Mouse (Mus musculus) embryonic facial prominence, embryonic 13.5 days (tissue): ENCODE results near the gene Rab6a. TPM values are rescaled to one million over a fixed set of nuclear protein-coding genes. Genes with fewer than 3 reads are reported as not detected.

ENCODE experiments used
- ATAC-seq: fragments of 200-750 bp; cut with Nextera tagmentation; 2 replicates; pipeline ENCODE4 v1.8.0; 2017; ENCODE audit warnings: low read depth; ENCODE audit not compliant: insufficient number of reproducible peaks, insufficient read depth, low FRiP score, low TSS enrichment
- H3K27ac ChIP-seq: fragments of 300-500 bp; sonication (generic); 2 replicates; pipeline ENCODE4 v1.5.1; 2015; ENCODE audit warnings: moderate library complexity, mild to moderate bottlenecking, inconsistent platforms
- H3K27me3 ChIP-seq: fragments of 300-500 bp; sonication (generic); 2 replicates; pipeline ENCODE4 v1.6.1; 2015; ENCODE audit warnings: mild to moderate bottlenecking, inconsistent platforms
- H3K36me3 ChIP-seq: fragments of 300-500 bp; sonication (generic); 2 replicates; pipeline ENCODE4 v1.6.1; 2015; ENCODE audit warnings: mild to moderate bottlenecking, inconsistent platforms
- H3K4me1 ChIP-seq: fragments of 300-500 bp; sonication (generic); 2 replicates; pipeline ENCODE4 v1.6.1; 2015; ENCODE audit warnings: inconsistent platforms
- H3K4me2 ChIP-seq: fragments of 300-500 bp; sonication (generic); 2 replicates; pipeline ENCODE4 v1.6.1; 2015; ENCODE audit warnings: moderate library complexity, mild to moderate bottlenecking, inconsistent platforms
- H3K4me3 ChIP-seq: fragments of 300-500 bp; sonication (generic); 2 replicates; pipeline ENCODE4 v1.5.1; 2015; ENCODE audit warnings: mild to moderate bottlenecking, inconsistent platforms
- H3K9ac ChIP-seq: fragments of 300-500 bp; sonication (generic); 2 replicates; pipeline ENCODE4 v1.6.1; 2015; ENCODE audit warnings: mild to moderate bottlenecking, inconsistent platforms
- H3K9me3 ChIP-seq: fragments of 300-500 bp; sonication (generic); 2 replicates; pipeline ENCODE4 v1.6.1; 2016; ENCODE audit warnings: inconsistent platforms
- WGBS: fragments of 180-500 bp; shearing (Covaris S2); methylation state at CpG from one replicate; pipeline ENCODE4 v1.1.7; 2015; ENCODE audit warnings: mixed read lengths; 5-methylcytosine and 5-hydroxymethylcytosine counted together
- polyA plus RNA-seq: library from polyadenylated mRNA; unstranded; fragments of >200 nt; fragmentation: Nextera tagmentation; extraction: Ambion mirVana; gene quantifications from 2 replicates; pipeline ENCODE4 v1.2.1, GENCODE M21; 2015

The Rab6a gene
- polyA plus RNA-seq, 1 experiment from 2014 or later = 98.9 TPM

DNA sequence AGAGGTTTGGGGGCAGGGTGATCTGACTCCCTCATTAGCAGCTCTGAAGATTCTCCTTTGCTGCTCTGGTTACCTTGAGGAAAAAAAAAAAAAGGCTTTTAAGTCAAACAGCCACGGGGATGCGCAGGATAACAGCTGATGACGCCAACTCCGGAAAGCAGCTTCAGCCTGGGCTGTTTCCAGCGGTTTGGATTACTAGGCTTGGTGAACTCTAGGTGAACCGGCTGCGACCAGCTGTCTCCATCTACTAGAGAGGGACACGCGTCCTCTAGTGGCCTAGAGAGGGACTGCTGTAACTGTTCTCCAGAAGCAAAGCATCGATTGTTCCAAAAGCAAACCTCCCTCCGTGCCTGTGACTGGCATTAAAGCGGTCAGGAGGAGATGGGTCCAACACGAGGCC is 56.0 kb downstream of the Rab6a start:
- Histone ChIP-seq H3K36me3 (no peaks in the 10 kb centered on the region), H3K27ac (no peak overlapping the region), H3K4me2 (peak overlapping the region; percentile 39), H3K9ac (no peak overlapping the region), H3K4me1 (peaks cover 14% of the 10 kb centered on the region), H3K9me3 (no peaks in the 10 kb centered on the region), H3K4me3 (no peak overlapping the region), H3K27me3 (no peaks in the 10 kb centered on the region)
- 3% methylated on average over 13 of the region's 13 CpGs for WGBS
- ATAC-seq = peak; percentile 76; the same call in 1 of the 2 replicates

DNA sequence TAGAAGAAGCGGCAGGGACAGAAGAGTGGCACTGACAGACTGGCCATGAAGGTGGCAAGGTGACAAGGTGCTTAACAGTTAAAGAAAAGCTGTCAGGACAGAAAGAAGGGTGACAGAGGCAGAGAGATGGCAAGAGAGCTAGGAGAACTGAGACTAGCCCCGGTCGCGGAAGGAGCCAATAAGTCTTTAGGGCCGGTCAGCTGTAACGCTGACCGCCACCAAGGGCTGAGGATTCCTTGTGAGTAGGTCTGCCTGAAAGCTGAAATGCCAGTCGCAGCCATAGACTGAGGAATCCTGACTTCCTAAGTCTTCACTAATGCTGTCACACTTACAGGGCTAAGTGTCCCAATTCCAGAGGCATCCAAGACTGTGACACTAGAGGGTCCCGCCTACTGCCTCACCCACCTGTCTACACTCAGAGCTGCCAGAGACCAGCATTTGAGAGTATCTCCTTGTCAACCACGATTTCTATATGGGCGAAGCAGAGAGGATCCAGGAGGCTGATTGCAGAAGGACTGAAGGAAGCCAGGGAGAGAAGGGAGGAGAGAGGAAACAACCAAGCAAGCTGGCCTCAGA is 56.6 kb downstream of the Rab6a start:
- no peak for ATAC-seq
- H3K9ac ChIP-seq = no peak overlapping the region
- 0 out of 2 replicates have a peak overlapping the region, but pooled peaks have one; percentile 39 for H3K4me2 ChIP-seq
- H3K4me1 ChIP-seq = peaks cover 11% of the 10 kb centered on the region
- no peaks in the 10 kb centered on the region for H3K27me3 ChIP-seq
- H3K27ac ChIP-seq = no peak overlapping the region
- H3K9me3 ChIP-seq = no peaks in the 10 kb centered on the region
- WGBS = 68% methylated on average over 11 of the region's 11 CpGs
- no peak overlapping the region for H3K4me3 ChIP-seq
- no peaks in the 10 kb centered on the region for H3K36me3 ChIP-seq

DNA sequence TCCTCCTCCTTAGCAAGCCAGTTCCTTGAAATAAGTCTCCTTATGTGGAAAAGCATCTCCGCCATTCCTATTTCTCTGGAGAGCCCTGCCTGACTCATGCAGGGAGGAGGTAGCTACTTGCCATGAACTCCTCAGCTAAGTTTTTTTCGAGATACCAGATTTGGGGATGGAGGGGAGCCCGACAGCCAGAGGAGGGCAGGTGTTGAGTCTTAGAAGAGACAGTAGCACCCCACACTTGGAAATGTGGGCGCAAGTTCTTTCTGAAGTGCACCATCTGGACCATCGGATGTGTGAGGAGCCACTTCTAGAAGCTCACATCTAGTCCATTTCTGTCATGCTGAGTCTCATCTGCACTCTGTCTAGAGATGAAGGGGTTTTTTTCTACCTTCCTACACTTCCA is 63.4 kb downstream of the Rab6a start:
- 87% methylated on average over 5 of the region's 5 CpGs for WGBS
- no peaks in the 10 kb centered on the region for H3K36me3 ChIP-seq
- no peak overlapping the region for H3K4me2 ChIP-seq
- no peaks in the 10 kb centered on the region for H3K27me3 ChIP-seq
- no peak overlapping the region for H3K4me3 ChIP-seq
- no peaks in the 10 kb centered on the region for H3K9me3 ChIP-seq
- 0 out of 2 replicates have a peak, but pooled peaks cover 3% of the 10 kb centered on the region for H3K4me1 ChIP-seq
- H3K9ac ChIP-seq = no peak overlapping the region
- no peak for ATAC-seq
- H3K27ac ChIP-seq = no peak overlapping the region

DNA sequence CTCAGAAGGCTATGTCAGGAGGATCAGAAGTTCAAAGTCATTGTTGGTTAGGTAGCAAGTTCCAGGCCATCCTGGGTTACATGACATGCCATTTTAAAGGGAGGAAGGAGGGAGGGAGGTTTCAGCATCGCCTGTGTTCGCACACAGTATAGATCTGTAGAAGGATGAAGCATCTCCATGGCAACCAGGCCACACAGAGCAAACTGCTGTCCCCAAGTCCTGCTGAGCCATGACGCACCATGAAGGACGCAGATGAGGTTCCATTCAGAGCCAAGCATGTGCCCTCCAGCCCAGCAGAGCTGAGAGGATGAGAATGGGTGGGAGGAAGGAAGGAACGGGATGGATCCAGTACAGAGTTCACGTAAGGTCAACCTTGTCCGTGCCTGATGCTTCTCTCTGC is 66.2 kb downstream of the Rab6a start:
- Histone ChIP-seq H3K9ac (no peak overlapping the region), H3K4me3 (no peak overlapping the region), H3K36me3 (no peaks in the 10 kb centered on the region), H3K27me3 (no peaks in the 10 kb centered on the region), H3K27ac (peak overlapping the region; percentile 35; the same call in 1 of the 2 replicates), H3K4me2 (no peak overlapping the region), H3K4me1 (0 out of 2 replicates have a peak, but pooled peaks cover 3% of the 10 kb centered on the region), H3K9me3 (no peaks in the 10 kb centered on the region)
- no peak for ATAC-seq
- 62% methylated on average over 7 of the region's 7 CpGs for WGBS

- no peak overlapping the region for H3K27ac ChIP-seq
- no peak for ATAC-seq
- H3K9me3 ChIP-seq = no peaks in the 10 kb centered on the region
- H3K27me3 ChIP-seq = no peaks in the 10 kb centered on the region
- 82% methylated on average over 2 of the region's 2 CpGs for WGBS
- H3K4me1 ChIP-seq = peaks cover 8% of the 10 kb centered on the region; the same call in 1 of the 2 replicates
- no peak overlapping the region for H3K9ac ChIP-seq
- H3K36me3 ChIP-seq = no peaks in the 10 kb centered on the region
- H3K4me2 ChIP-seq = no peak overlapping the region
- H3K4me3 ChIP-seq = no peak overlapping the region
Observed at GRCm38 (mm10) chr7:100674941-100675340, 67.7 kb downstream of the Rab6a start.

DNA sequence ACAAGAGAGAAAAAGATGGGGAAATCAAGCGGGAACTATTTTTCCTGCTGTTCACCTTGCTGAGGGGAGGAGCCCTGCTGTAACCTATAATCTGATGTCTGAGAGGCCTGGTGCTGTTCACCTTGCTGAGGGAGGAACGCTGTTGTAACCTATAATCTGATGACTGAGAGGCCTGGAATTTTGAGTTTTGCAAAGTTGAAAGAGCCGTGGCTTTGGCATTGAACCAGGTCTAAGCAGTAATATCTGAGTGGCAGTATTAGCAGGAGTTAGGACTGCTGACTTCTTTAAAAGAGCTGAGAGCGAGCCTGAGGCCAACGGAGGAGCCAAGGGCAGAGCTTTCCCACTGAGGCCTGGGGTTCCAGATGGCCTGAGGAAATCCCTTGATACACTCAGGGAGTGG is 70.8 kb downstream of the Rab6a start:
- no peak for ATAC-seq

DNA sequence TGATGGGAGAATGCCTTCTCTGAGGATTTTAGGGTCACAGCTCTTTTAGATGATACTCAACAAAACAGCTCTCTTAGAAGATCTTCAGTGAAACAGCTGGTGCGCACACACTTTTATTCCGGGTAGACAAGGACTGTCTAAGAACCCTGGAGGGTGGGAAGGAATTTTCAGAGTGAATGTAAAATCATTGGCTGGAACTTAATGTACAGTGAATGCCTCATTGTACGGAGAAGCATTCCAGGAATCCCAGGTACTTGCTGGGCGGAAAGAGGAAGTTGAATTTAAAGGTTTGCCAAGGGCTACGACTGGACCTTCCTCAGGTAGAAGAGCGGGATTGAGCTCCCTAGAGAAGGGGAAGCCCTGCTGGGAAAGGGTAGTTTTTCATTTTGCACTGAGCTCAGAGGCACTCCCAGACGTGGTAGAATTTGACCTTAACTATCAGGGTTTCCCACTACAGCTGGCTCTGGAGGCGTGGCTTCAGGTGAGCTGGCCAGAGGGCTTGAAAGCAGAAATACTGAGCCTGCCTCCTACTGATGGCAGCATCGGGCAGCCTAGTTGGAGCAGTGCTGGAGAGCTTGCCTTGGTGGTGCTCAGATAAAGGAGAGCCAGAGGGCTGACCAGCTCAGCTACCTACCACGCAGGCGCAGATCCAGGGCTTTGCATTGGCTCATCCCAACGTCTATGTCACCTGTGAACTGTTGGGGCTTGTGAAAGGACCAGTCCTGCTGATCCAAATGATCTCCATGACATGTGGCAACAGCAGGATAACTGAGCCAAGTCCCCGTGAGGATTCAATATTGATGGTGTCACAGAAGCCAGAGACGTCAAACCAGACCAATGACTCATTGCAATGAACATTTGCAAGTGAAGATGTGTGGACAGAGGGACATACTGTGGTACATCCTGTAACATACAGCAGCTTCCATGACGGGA is 72.0 kb downstream of the Rab6a start:
- no peaks in the 10 kb centered on the region for H3K9me3 ChIP-seq
- H3K27ac ChIP-seq = no peak overlapping the region
- no peak overlapping the region for H3K4me2 ChIP-seq
- peaks cover 5% of the 10 kb centered on the region; the same call in 1 of the 2 replicates for H3K4me1 ChIP-seq
- no peaks in the 10 kb centered on the region for H3K36me3 ChIP-seq
- 54% methylated on average over 15 of the region's 15 CpGs for WGBS
- no peaks in the 10 kb centered on the region for H3K27me3 ChIP-seq
- H3K9ac ChIP-seq = no peak overlapping the region
- H3K4me3 ChIP-seq = no peak overlapping the region
- no peak for ATAC-seq

More for the DNA sequence above, 70.8 kb downstream of the Rab6a start:
- WGBS = 71% methylated on average over 5 of the region's 5 CpGs
- H3K4me1 ChIP-seq = peaks cover 7% of the 10 kb centered on the region; the same call in 1 of the 2 replicates
- no peak overlapping the region for H3K9ac ChIP-seq
- H3K4me3 ChIP-seq = no peak overlapping the region
- no peaks in the 10 kb centered on the region for H3K9me3 ChIP-seq
- H3K4me2 ChIP-seq = no peak overlapping the region
- H3K27ac ChIP-seq = no peak overlapping the region; the same call in 1 of the 2 replicates
- H3K36me3 ChIP-seq = no peaks in the 10 kb centered on the region
- H3K27me3 ChIP-seq = no peaks in the 10 kb centered on the region

GRCm38 (mm10) chr7:100681132-100681531 is 73.9 kb downstream of the Rab6a start:
- peaks cover 5% of the 10 kb centered on the region; the same call in 1 of the 2 replicates for H3K4me1 ChIP-seq
- ATAC-seq = no peak
- H3K4me2 ChIP-seq = no peak overlapping the region
- H3K4me3 ChIP-seq = no peak overlapping the region
- 47% methylated on average over 5 of the region's 5 CpGs for WGBS
- H3K27me3 ChIP-seq = no peaks in the 10 kb centered on the region
- no peaks in the 10 kb centered on the region for H3K36me3 ChIP-seq
- no peak overlapping the region for H3K27ac ChIP-seq
- no peak overlapping the region for H3K9ac ChIP-seq
- no peaks in the 10 kb centered on the region for H3K9me3 ChIP-seq

DNA sequence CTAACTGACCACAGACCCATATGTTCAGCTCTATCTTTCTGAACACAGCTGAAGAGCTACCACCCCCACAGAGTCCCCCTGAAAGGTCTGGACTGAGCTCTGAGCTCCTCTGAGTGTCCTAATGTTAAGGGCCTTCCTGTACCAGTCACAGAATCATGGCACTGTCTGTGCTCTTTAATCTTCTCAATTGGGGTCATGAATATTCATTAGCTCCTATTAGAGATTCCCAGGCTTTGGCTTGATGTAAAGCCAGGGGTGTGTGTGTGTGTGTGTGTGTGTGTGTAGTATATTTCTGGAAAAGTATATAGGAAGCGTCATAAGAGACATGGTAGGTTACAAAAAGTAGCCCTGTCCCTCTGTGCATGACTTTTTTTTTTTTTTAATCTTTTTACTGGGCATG is 76.0 kb downstream of the Rab6a start:
- Histone ChIP-seq H3K9me3 (no peaks in the 10 kb centered on the region), H3K4me1 (peaks cover 5% of the 10 kb centered on the region; the same call in 1 of the 2 replicates), H3K4me2 (no peak overlapping the region), H3K27me3 (no peaks in the 10 kb centered on the region), H3K9ac (no peak overlapping the region), H3K36me3 (no peaks in the 10 kb centered on the region), H3K27ac (no peak overlapping the region), H3K4me3 (no peak overlapping the region)
- 96% methylated on average over 1 of the region's 1 CpGs for WGBS
- no peak for ATAC-seq

DNA sequence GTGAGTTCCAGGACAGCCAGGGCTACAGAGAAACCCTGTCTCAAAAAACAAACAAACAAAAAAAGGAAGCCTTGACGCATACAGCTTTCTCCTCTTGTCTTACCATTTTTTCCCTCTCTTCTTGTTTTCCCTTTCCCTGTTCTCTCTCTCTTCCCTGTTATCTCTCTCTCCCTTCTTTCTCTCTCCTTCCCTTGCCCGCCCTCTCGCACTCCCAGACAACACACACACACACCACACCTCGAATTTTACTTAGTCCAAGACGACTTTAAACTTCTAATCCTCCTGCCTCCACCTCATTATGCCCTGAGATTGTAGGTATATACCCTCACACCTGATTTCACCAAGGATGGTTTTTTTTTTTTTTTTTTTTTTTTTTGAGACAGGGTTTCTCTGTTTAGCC is 76.9 kb downstream of the Rab6a start:
- H3K27ac ChIP-seq = no peak overlapping the region
- no peak overlapping the region for H3K4me2 ChIP-seq
- 72% methylated on average over 5 of the region's 5 CpGs for WGBS

DNA sequence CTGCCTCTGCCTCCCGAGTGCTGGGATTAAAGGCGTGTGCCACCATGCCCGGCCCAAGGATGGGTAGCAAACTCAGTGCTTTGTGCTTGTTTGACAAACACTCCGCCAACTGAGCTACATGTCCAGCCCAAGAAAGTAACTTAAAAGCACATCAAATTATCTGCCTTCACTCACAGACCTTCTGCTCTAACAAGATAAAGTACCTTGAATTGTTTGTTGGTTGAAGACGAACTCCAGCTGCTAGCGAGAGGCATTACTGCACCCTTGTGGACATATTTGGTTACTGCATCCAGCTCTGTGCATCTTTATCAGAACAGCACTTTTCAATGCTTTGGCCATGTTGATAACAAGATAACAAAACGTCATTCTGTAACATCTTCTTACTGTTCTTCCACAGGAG is 77.3 kb downstream of the Rab6a start:
- Histone ChIP-seq H3K4me1 (peaks cover under 1% of the 10 kb centered on the region; the same call in 1 of the 2 replicates), H3K27me3 (no peaks in the 10 kb centered on the region), H3K36me3 (no peaks in the 10 kb centered on the region), H3K4me3 (no peak overlapping the region), H3K9me3 (no peaks in the 10 kb centered on the region), H3K4me2 (no peak overlapping the region), H3K9ac (no peak overlapping the region), H3K27ac (no peak overlapping the region)
- no peak for ATAC-seq
- 53% methylated on average over 7 of the region's 7 CpGs for WGBS

More for the DNA sequence above, 76.9 kb downstream of the Rab6a start:
- no peak for ATAC-seq
- no peaks in the 10 kb centered on the region for H3K27me3 ChIP-seq
- no peaks in the 10 kb centered on the region for H3K9me3 ChIP-seq
- H3K4me3 ChIP-seq = no peak overlapping the region
- no peak overlapping the region for H3K9ac ChIP-seq
- H3K4me1 ChIP-seq = peaks cover 5% of the 10 kb centered on the region; the same call in 1 of the 2 replicates
- no peaks in the 10 kb centered on the region for H3K36me3 ChIP-seq
